Mouse (Mus musculus) neural tube, embryonic 13.5 days (tissue): ENCODE results near the gene Akr1a1. TPM values are rescaled to one million over a fixed set of nuclear protein-coding genes. Genes with fewer than 3 reads are reported as not detected.
A peak's percentile ranks its signal among the peaks of the same experiment; 100 is the strongest.
"Not testable (repeated sequence)": the region's sequence is repeated elsewhere in the genome, so short reads cannot be mapped to it uniquely, and the experiment has no call there.

Source experiments
- ATAC-seq: fragments of 200-750 bp; cut with Nextera tagmentation; 2 replicates; pipeline ENCODE4 v1.8.0; 2017; ENCODE audit warnings: low read depth, mild to moderate bottlenecking, moderate TSS enrichment, moderate library complexity
- H3K27ac ChIP-seq: fragments of 300-500 bp; sonication (generic); replicated peaks from 2 replicates; pipeline ENCODE4 v1.5.1; 2015; ENCODE audit warnings: moderate library complexity, mild to moderate bottlenecking, inconsistent platforms
- H3K27me3 ChIP-seq: fragments of 300-500 bp; sonication (generic); 2 replicates; pipeline ENCODE4 v1.6.1; 2015; ENCODE audit warnings: mild to moderate bottlenecking, inconsistent platforms
- H3K36me3 ChIP-seq: fragments of 300-500 bp; sonication (generic); 2 replicates; pipeline ENCODE4 v1.6.1; 2015; ENCODE audit warnings: mild to moderate bottlenecking, inconsistent platforms
- H3K4me1 ChIP-seq: fragments of 300-500 bp; sonication (generic); replicated peaks from 2 replicates; pipeline ENCODE4 v1.6.1; 2015; ENCODE audit warnings: inconsistent platforms
- H3K4me2 ChIP-seq: fragments of 300-500 bp; sonication (generic); 2 replicates; pipeline ENCODE4 v1.6.1; 2015; ENCODE audit warnings: inconsistent platforms, mild to moderate bottlenecking, moderate library complexity
- H3K4me3 ChIP-seq: fragments of 300-500 bp; sonication (generic); 2 replicates; pipeline ENCODE4 v1.5.1; 2015; ENCODE audit warnings: mild to moderate bottlenecking, inconsistent platforms
- H3K9ac ChIP-seq: fragments of 300-500 bp; sonication (generic); 2 replicates; pipeline ENCODE4 v1.6.1; 2015; ENCODE audit warnings: moderate library complexity, mild to moderate bottlenecking, inconsistent platforms
- H3K9me3 ChIP-seq: fragments of 300-500 bp; sonication (generic); 2 replicates; pipeline ENCODE4 v1.6.1; 2016; ENCODE audit warnings: inconsistent platforms
- WGBS: fragments of 180-500 bp; shearing (Covaris S2); methylation state at CpG from one replicate; pipeline ENCODE4 v1.1.7; 2015; 5-methylcytosine and 5-hydroxymethylcytosine counted together
- polyA plus RNA-seq: library from polyadenylated mRNA; unstranded; fragments of >200 nt; fragmentation: Nextera tagmentation; extraction: Ambion mirVana; gene quantifications from 2 replicates; pipeline ENCODE4 v1.2.1, GENCODE M21; 2015

Akr1a1 gene
- polyA plus RNA-seq = 689 and 718 TPM in 2 replicates

GRCm38 (mm10) chr4:116650924-116651796, at the start of gene Akr1a1:
Gene Akr1a1, minus strand, starts transcription at chr4:116651680.
- no peaks in the 10 kb centered on the region for H3K27me3 ChIP-seq
- peak within 1 kb of the TSS; percentile 83 for H3K4me2 ChIP-seq
- peaks cover 17% of the 10 kb centered on the region; the same call in 1 of the 2 replicates for H3K36me3 ChIP-seq
- peak within 1 kb of the TSS; percentile 72 for H3K4me3 ChIP-seq
- peak within 1 kb of the TSS; percentile 87 for H3K9ac ChIP-seq
- peaks cover 50% of the 10 kb centered on the region for H3K4me1 ChIP-seq
- peak; percentile 99 for ATAC-seq
- H3K9me3 ChIP-seq = no peaks in the 10 kb centered on the region
- under 1% methylated on average over 39 of the region's 39 CpGs for WGBS
- H3K27ac ChIP-seq = peak within 1 kb of the TSS; percentile 83

GRCm38 (mm10) chr4:116700964-116701363, 49.5 kb upstream of the Akr1a1 start:
- Histone ChIP-seq H3K36me3 (peaks cover 26% of the 10 kb centered on the region), H3K4me1 (no peaks in the 10 kb centered on the region), H3K9ac (no peak overlapping the region), H3K9me3 (no peaks in the 10 kb centered on the region), H3K27ac (no peak overlapping the region), H3K4me3 (no peak overlapping the region), H3K4me2 (no peak overlapping the region), H3K27me3 (no peaks in the 10 kb centered on the region)
- WGBS = 79% methylated on average over 1 of the region's 1 CpGs
- ATAC-seq = no peak

GRCm38 (mm10) chr4:116698693-116699342, 47.3 kb upstream of the Akr1a1 start:
- no peak overlapping the region for H3K27ac ChIP-seq
- no peak overlapping the region for H3K4me2 ChIP-seq
- WGBS = 92% methylated on average over 2 of the region's 2 CpGs
- no peaks in the 10 kb centered on the region for H3K9me3 ChIP-seq
- ATAC-seq = no peak
- H3K4me3 ChIP-seq = no peak overlapping the region
- peaks cover 41% of the 10 kb centered on the region for H3K36me3 ChIP-seq
- no peak overlapping the region for H3K9ac ChIP-seq
- H3K27me3 ChIP-seq = no peaks in the 10 kb centered on the region
- no peaks in the 10 kb centered on the region for H3K4me1 ChIP-seq

- H3K4me3 ChIP-seq = no peak overlapping the region
- ATAC-seq = no peak
- no peaks in the 10 kb centered on the region for H3K27me3 ChIP-seq
- H3K9me3 ChIP-seq = no peaks in the 10 kb centered on the region
- no peaks in the 10 kb centered on the region for H3K4me1 ChIP-seq
- peaks cover 52% of the 10 kb centered on the region for H3K36me3 ChIP-seq
- no peak overlapping the region for H3K4me2 ChIP-seq
- H3K27ac ChIP-seq = no peak overlapping the region
- 80% methylated on average over 2 of the region's 2 CpGs for WGBS
- no peak overlapping the region for H3K9ac ChIP-seq
These were observed 42.3 kb upstream of the Akr1a1 start for GRCm38 (mm10) chr4:116693785-116694184.

GRCm38 (mm10) chr4:116692146-116692545, 40.7 kb upstream of the Akr1a1 start:
- no peak overlapping the region for H3K4me3 ChIP-seq
- H3K4me1 ChIP-seq = peaks cover 2% of the 10 kb centered on the region
- no peaks in the 10 kb centered on the region for H3K27me3 ChIP-seq
- H3K27ac ChIP-seq = no peak overlapping the region
- ATAC-seq = no peak
- no peak overlapping the region for H3K9ac ChIP-seq
- H3K9me3 ChIP-seq = no peaks in the 10 kb centered on the region
- H3K36me3 ChIP-seq = peaks cover 62% of the 10 kb centered on the region
- WGBS = 92% methylated on average over 2 of the region's 2 CpGs
- H3K4me2 ChIP-seq = no peak overlapping the region

GRCm38 (mm10) chr4:116689309-116689876, 37.9 kb upstream of the Akr1a1 start:
- Histone ChIP-seq H3K4me2 (no peak overlapping the region), H3K4me3 (no peak overlapping the region), H3K4me1 (peaks cover 16% of the 10 kb centered on the region), H3K9me3 (no peaks in the 10 kb centered on the region), H3K27ac (no peak overlapping the region), H3K9ac (no peak overlapping the region), H3K27me3 (no peaks in the 10 kb centered on the region), H3K36me3 (peaks cover 43% of the 10 kb centered on the region)
- 91% methylated on average over 4 of the region's 4 CpGs for WGBS
- ATAC-seq = no peak

GRCm38 (mm10) chr4:116687041-116687440, 35.6 kb upstream of the Akr1a1 start:
- H3K27me3 ChIP-seq = no peaks in the 10 kb centered on the region
- peak overlapping the region; percentile 81 for H3K4me2 ChIP-seq
- H3K4me3 ChIP-seq = peak overlapping the region; percentile 68
- peaks cover 16% of the 10 kb centered on the region for H3K4me1 ChIP-seq
- H3K9me3 ChIP-seq = no peaks in the 10 kb centered on the region
- no peak overlapping the region for H3K27ac ChIP-seq
- ATAC-seq = no peak
- peak overlapping the region; percentile 73; the same call in 1 of the 2 replicates for H3K9ac ChIP-seq
- H3K36me3 ChIP-seq = peaks cover 22% of the 10 kb centered on the region
- 26% methylated on average over 1 of the region's 1 CpGs for WGBS

GRCm38 (mm10) chr4:116685402-116686061, 34.1 kb upstream of the Akr1a1 start, which contains the start of gene Prdx1:
Gene Prdx1, plus strand, starts transcription at chr4:116685544.
- Histone ChIP-seq H3K27me3 (no peaks in the 10 kb centered on the region), H3K9ac (peak within 1 kb of the TSS; percentile 73), H3K36me3 (peaks cover 15% of the 10 kb centered on the region), H3K4me3 (peak within 1 kb of the TSS; percentile 68), H3K4me1 (peaks cover 16% of the 10 kb centered on the region), H3K27ac (peak within 1 kb of the TSS; percentile 88), H3K4me2 (peak within 1 kb of the TSS; percentile 81), H3K9me3 (no peaks in the 10 kb centered on the region)
- WGBS = under 1% methylated on average over 56 of the region's 56 CpGs
- peak; percentile 96 for ATAC-seq

- WGBS = 87% methylated on average over 2 of the region's 2 CpGs
- Histone ChIP-seq H3K9ac (peak overlapping the region; percentile 73; the same call in 1 of the 2 replicates), H3K4me3 (peak overlapping the region; percentile 68; the same call in 1 of the 2 replicates)
These were observed 33.2 kb upstream of the Akr1a1 start for GRCm38 (mm10) chr4:116684665-116685064.

GRCm38 (mm10) chr4:116683957-116684356, 32.5 kb upstream of the Akr1a1 start:
- Histone ChIP-seq H3K4me2 (no peak overlapping the region), H3K27me3 (no peaks in the 10 kb centered on the region), H3K27ac (no peak overlapping the region), H3K36me3 (peaks cover 11% of the 10 kb centered on the region; the same call in 1 of the 2 replicates), H3K9me3 (no peaks in the 10 kb centered on the region), H3K9ac (no peak overlapping the region), H3K4me1 (peaks cover 16% of the 10 kb centered on the region), H3K4me3 (no peak overlapping the region)
- 92% methylated on average over 4 of the region's 4 CpGs for WGBS
- no peak for ATAC-seq

More at GRCm38 (mm10) chr4:116684665-116685064, 33.2 kb upstream of the Akr1a1 start:
- Histone ChIP-seq H3K27me3 (no peaks in the 10 kb centered on the region), H3K4me2 (peak overlapping the region; percentile 81), H3K27ac (peak overlapping the region; percentile 88), H3K36me3 (peaks cover 15% of the 10 kb centered on the region), H3K4me1 (peaks cover 16% of the 10 kb centered on the region), H3K9me3 (no peaks in the 10 kb centered on the region)
- ATAC-seq = no peak

- H3K9ac ChIP-seq, H3K9me3 ChIP-seq, H3K27ac ChIP-seq, H3K36me3 ChIP-seq, H3K4me2 ChIP-seq, ATAC-seq, H3K27me3 ChIP-seq, H3K4me3 ChIP-seq, H3K4me1 ChIP-seq: not testable (repeated sequence)
- 93% methylated on average over 4 of the region's 4 CpGs for WGBS
These were observed 29.0 kb upstream of the Akr1a1 start for GRCm38 (mm10) chr4:116680521-116680920.
